Mouse (Mus musculus) G1E-ER4 (cell line): Measurements from ENCODE around the gene Phldb2. TPM values are rescaled to one million over a fixed set of nuclear protein-coding genes. Genes with fewer than 3 reads are reported as not detected.

Source experiments
- GATA1 ChIP-seq: IDR thresholded peaks from one replicate; pipeline ENCODE4 v1.8.0; 2012; ENCODE audit warnings: low read length, inconsistent platforms
- polyA plus RNA-seq: library from polyadenylated mRNA; stranded (reverse); fragments of >175 nt; gene quantifications from 2 replicates; pipeline ENCODE4 v1.2.3, GENCODE M21; 2012

Gene Phldb2
- polyA plus RNA-seq: not detected in 2 replicates

GRCm38 (mm10) chr16:45953394-45953793, at the start of gene Phldb2:
Gene Phldb2 (minus strand): TSS chr16:45953598.
- no peak for TF ChIP-seq GATA1

- no peak for TF ChIP-seq GATA1
Measured at GRCm38 (mm10) chr16:46001550-46002166, 48.3 kb upstream of the Phldb2 start.

GRCm38 (mm10) chr16:46000976-46001375, 47.6 kb upstream of the Phldb2 start:
- TF ChIP-seq GATA1: no peak

GRCm38 (mm10) chr16:45999374-46000191, 46.2 kb upstream of the Phldb2 start:
- no peak for TF ChIP-seq GATA1

GRCm38 (mm10) chr16:45998231-45998630, 44.8 kb upstream of the Phldb2 start:
- no peak for TF ChIP-seq GATA1

GRCm38 (mm10) chr16:45990901-45991676, 37.7 kb upstream of the Phldb2 start:
- no peak for TF ChIP-seq GATA1

- TF ChIP-seq GATA1: no peak
Measured at GRCm38 (mm10) chr16:45986236-45986635, 32.8 kb upstream of the Phldb2 start.

- no peak for TF ChIP-seq GATA1
Measured at GRCm38 (mm10) chr16:45984610-45985606, 31.5 kb upstream of the Phldb2 start.

GRCm38 (mm10) chr16:45976251-45976650, 22.9 kb upstream of the Phldb2 start:
- no peak for TF ChIP-seq GATA1

GRCm38 (mm10) chr16:45973959-45974686, 20.7 kb upstream of the Phldb2 start:
- TF ChIP-seq GATA1: no peak

- TF ChIP-seq GATA1: no peak
Measured at GRCm38 (mm10) chr16:45970187-45970586, 16.8 kb upstream of the Phldb2 start.

- TF ChIP-seq GATA1: no peak
Measured at GRCm38 (mm10) chr16:45968716-45969115, 15.3 kb upstream of the Phldb2 start.

GRCm38 (mm10) chr16:45967471-45967870, 14.1 kb upstream of the Phldb2 start:
- no peak for TF ChIP-seq GATA1

- TF ChIP-seq GATA1: no peak
Measured at GRCm38 (mm10) chr16:45966604-45967003, 13.2 kb upstream of the Phldb2 start.
